Mouse (Mus musculus) cerebellum, adult 2 months (tissue): Measurements from ENCODE around the gene Nyx.

Source experiments
- CTCF ChIP-seq: fragments of 200-500 bp; IDR thresholded peaks from 2 replicates; pipeline ENCODE4 v1.5.1; 2011; ENCODE audit warnings: low read depth, mild to moderate bottlenecking, control low read depth, low read length, moderate library complexity, borderline replicate concordance; ENCODE audit not compliant: insufficient read depth
- POLR2A ChIP-seq: fragments of 200-500 bp; IDR thresholded peaks from 2 replicates; pipeline ENCODE4 v1.6.1; 2011; ENCODE audit warnings: low read length, control low read depth, borderline replicate concordance; ENCODE audit not compliant: insufficient read depth

GRCm38 (mm10) chrX:13484447-13484846 lies 18.5 kb downstream of the Nyx start:
- TF ChIP-seq CTCF (no peak), POLR2A (no peak)
